Mouse (Mus musculus): ENCODE measurements around the gene Plxnc1. TPM values are rescaled to one million over a fixed set of nuclear protein-coding genes. Genes with fewer than 3 reads are reported as not detected.
A peak's percentile ranks its signal among the peaks of the same experiment; 100 is the strongest.

Plxnc1 gene
- total and polyA plus RNA-seq, 3 experiments, result 27.6 to 34.4 (median 33.0) TPM

DNA sequence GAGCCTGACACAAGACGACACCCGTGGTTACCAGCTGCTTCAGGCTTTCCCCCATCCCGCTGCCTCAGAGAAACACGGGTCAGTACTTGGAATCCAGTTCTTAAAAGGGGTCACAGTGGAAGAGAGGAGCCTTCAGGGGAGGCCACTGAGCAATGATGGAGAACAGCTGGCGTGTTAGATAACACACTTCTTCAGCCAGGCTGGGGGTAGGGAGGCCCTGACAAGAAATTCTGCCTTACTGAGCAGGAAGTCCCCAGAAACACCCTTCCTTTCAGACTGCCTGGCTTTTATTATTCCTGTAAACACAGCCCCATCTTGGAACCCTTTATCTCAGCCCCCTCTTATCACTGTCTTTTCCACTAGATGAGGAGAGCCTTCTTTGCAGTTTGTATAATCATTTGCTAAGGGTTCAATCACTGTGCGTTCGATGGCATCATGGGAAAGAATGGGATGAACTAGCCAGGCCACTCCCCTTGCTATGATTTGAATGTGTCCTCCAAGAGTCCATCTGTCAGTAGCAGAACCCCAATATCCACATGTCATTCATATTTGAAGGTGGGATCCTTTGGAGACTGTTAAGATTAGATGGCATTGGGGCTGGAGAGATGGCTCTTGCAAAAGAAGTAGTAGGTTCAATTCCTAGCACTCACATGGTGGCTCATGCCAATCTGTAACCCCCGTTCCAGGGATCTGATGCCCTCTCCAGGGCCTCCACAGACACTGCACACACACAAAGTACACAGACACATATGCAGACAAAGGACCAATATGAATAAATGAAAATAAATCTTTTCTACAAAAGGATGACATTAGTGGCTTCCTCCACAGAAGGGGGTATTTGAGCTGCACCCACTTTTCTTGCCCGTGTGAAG lies 12.4 kb downstream of the Plxnc1 start:
- H3K27ac ChIP-seq (ENCODE audit: insufficient read depth, low read depth), result no peak overlapping the region
- TF ChIP-seq USF2 (conservative IDR thresholded peaks at IDR 0.05; ENCODE audit: low read depth, low read length) (no peak), CTCF (conservative IDR thresholded peaks at IDR 0.05 in 1 of 2, IDR thresholded peaks at IDR 0.05 in 1 of 2; ENCODE audit: low read depth in 2 of 2, low read length in 2 of 2) (peak in 1 of 2 experiments; percentile 33; a peak in 2 of 4 replicates), SMC3 (IDR thresholded peaks at IDR 0.05; ENCODE audit: low read depth, low read length) (peak; percentile 36), UBTF (IDR thresholded peaks at IDR 0.05; ENCODE audit: low read depth, low read length) (no peak), RAD21 (IDR thresholded peaks at IDR 0.05; ENCODE audit: low read depth, low read length) (peak; percentile 42), USF1 (IDR thresholded peaks at IDR 0.05; ENCODE audit: low read depth, low read length) (no peak)
- DNase-seq (ENCODE audit: extremely low read depth), result no peak
- H3K4me2 ChIP-seq (ENCODE audit: insufficient read depth, low read depth, poor library complexity, severe bottlenecking), result no peak overlapping the region
- H3K9me3 ChIP-seq (replicated peaks; ENCODE audit: low read length), result peaks cover 2% of the 10 kb centered on the region
- in situ Hi-C loops (cut with MboI; ENCODE audit: low pct_ligation_motif_present, low pct_unique_long_range_greater_than_20kb, low sequenced_read_pairs), result no loop called here
- no peak overlapping the region for H3K9ac ChIP-seq (ENCODE audit: insufficient read depth, low read depth)
- H3K36me3 ChIP-seq (replicated peaks in 1 of 2; ENCODE audit: control insufficient read depth in 1 of 2, insufficient read depth in 1 of 2, low read length in 1 of 2), result peaks cover 9 to 51% of the 10 kb centered on the region in 2 experiments
- no peak overlapping the region for H3K4me3 ChIP-seq (replicated peaks in 1 of 3; ENCODE audit: low read depth in 2 of 3, low read length in 2 of 3, poor library complexity in 1 of 3)
- dilution Hi-C loops (cut with MboI; ENCODE audit: extremely low pct_ligation_motif_present, extremely low pct_unique_long_range_greater_than_20kb, low sequenced_read_pairs), result no loop called here
- H3K4me1 ChIP-seq (ENCODE audit: control insufficient read depth in 1 of 2, insufficient read depth in 2 of 2), result peaks cover 21 to 43% of the 10 kb centered on the region in 2 experiments
- H3K27me3 ChIP-seq (replicated peaks), result no peaks in the 10 kb centered on the region
- H3K79me2 ChIP-seq (replicated peaks; ENCODE audit: control insufficient read depth, extremely low read depth, insufficient read depth, poor library complexity, severe bottlenecking), result peaks cover 52% of the 10 kb centered on the region

DNA sequence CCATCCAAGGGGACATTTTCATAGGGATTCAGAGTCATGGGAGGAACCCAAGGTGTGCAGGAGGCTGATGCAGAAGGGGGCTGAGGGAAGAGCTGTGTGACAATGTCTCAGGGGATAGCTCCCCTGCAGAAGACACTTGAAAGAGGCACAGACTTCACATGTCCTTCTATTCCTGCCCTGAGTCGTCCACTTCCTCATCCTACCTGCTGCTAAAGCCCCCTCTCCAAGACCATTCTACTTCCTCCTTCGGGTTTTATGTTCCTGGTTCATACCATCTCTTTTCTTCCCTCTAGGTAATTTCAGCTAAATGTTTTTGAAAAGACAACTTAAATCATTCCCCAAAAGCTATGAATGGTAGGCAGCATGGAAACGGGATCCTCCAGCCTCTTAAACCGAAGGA lies 16.5 kb downstream of the Plxnc1 start:
- in situ Hi-C loops (cut with MboI; ENCODE audit: low pct_ligation_motif_present, low pct_unique_long_range_greater_than_20kb, low sequenced_read_pairs) (no loop called here), dilution Hi-C loops (cut with MboI; ENCODE audit: extremely low pct_ligation_motif_present, extremely low pct_unique_long_range_greater_than_20kb, low sequenced_read_pairs) (no loop called here)
- Histone ChIP-seq H3K4me1 (ENCODE audit: control insufficient read depth in 1 of 2, insufficient read depth in 2 of 2) (peaks cover 18 to 68% of the 10 kb centered on the region in 2 experiments), H3K4me2 (ENCODE audit: insufficient read depth, low read depth, poor library complexity, severe bottlenecking) (no peak overlapping the region), H3K4me3 (replicated peaks in 1 of 3; ENCODE audit: low read depth in 2 of 3, low read length in 2 of 3, poor library complexity in 1 of 3) (no peak overlapping the region), H3K79me2 (replicated peaks; ENCODE audit: control insufficient read depth, extremely low read depth, insufficient read depth, poor library complexity, severe bottlenecking) (peaks cover 27% of the 10 kb centered on the region), H3K9ac (ENCODE audit: insufficient read depth, low read depth) (no peak overlapping the region), H3K27ac (ENCODE audit: insufficient read depth, low read depth) (no peak overlapping the region), H3K36me3 (replicated peaks in 1 of 2; ENCODE audit: control insufficient read depth in 1 of 2, insufficient read depth in 1 of 2, low read length in 1 of 2) (peaks cover 3 to 32% of the 10 kb centered on the region in 2 experiments), H3K9me3 (replicated peaks; ENCODE audit: low read length) (no peaks in the 10 kb centered on the region), H3K27me3 (replicated peaks) (no peaks in the 10 kb centered on the region)
- DNase-seq (ENCODE audit: extremely low read depth), result no peak
- TF ChIP-seq SIN3A (IDR thresholded peaks at IDR 0.05; ENCODE audit: low read length) (no peak), TBP (conservative IDR thresholded peaks at IDR 0.05; ENCODE audit: low read depth, low read length) (no peak), MXI1 (IDR thresholded peaks at IDR 0.05; ENCODE audit: low read depth, low read length) (no peak), SMC3 (IDR thresholded peaks at IDR 0.05; ENCODE audit: low read depth, low read length) (no peak), GABPA (IDR thresholded peaks at IDR 0.05; ENCODE audit: insufficient replicate concordance, low read depth, low read length) (no peak), POLR2A (IDR thresholded peaks at IDR 0.05; ENCODE audit: low read depth, low read length) (no peak), ELF1 (IDR thresholded peaks at IDR 0.05; ENCODE audit: low read depth, low read length) (no peak), NRF1 (IDR thresholded peaks at IDR 0.05; ENCODE audit: low read depth, low read length) (no peak), MAZ (IDR thresholded peaks at IDR 0.05; ENCODE audit: low read depth, low read length) (no peak), JUN (IDR thresholded peaks at IDR 0.05; ENCODE audit: insufficient read depth, low read depth, low read length) (no peak), USF2 (conservative IDR thresholded peaks at IDR 0.05; ENCODE audit: low read depth, low read length) (no peak), E2F4 (IDR thresholded peaks at IDR 0.05; ENCODE audit: insufficient replicate concordance, low read depth, low read length) (no peak), MEF2A (IDR thresholded peaks at IDR 0.05; ENCODE audit: borderline replicate concordance, low read depth, low read length) (no peak), IRF4 (IDR thresholded peaks at IDR 0.05; ENCODE audit: low read depth, low read length) (no peak), JUND (conservative IDR thresholded peaks at IDR 0.05; ENCODE audit: low read depth, low read length) (no peak), CHD1 (IDR thresholded peaks at IDR 0.05; ENCODE audit: low read depth, low read length) (no peak), ZMIZ1 (IDR thresholded peaks at IDR 0.05; ENCODE audit: low read depth, low read length) (no peak), KAT2A (IDR thresholded peaks at IDR 0.05; ENCODE audit: insufficient replicate concordance, low read length) (no peak), TCF12 (IDR thresholded peaks at IDR 0.05; ENCODE audit: low read depth, low read length) (no peak)

All from CH12.LX (cell line).